Mouse (Mus musculus): ENCODE data around the gene Shisa9.

Gene Shisa9

DNA sequence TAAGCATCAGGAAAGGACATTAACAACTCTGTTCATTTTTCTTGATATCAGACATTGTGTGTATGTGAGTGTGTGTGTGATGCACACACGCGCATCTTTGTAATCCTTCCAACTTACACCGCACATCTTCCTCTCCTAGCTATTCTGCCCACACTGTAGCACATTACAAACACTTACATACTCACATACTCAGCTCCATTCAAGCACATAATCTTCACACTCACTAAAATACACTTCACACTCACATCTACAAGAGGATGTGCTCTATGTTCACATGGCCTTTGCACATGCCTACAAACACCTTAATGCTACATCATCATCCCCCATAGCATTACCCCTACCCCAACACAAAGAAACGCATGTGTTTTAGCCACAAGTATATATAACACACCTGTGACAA is 212.9 kb downstream of the Shisa9 start:
- no peak for DNase-seq (ENCODE audit: low read depth, low spot score)

DNA sequence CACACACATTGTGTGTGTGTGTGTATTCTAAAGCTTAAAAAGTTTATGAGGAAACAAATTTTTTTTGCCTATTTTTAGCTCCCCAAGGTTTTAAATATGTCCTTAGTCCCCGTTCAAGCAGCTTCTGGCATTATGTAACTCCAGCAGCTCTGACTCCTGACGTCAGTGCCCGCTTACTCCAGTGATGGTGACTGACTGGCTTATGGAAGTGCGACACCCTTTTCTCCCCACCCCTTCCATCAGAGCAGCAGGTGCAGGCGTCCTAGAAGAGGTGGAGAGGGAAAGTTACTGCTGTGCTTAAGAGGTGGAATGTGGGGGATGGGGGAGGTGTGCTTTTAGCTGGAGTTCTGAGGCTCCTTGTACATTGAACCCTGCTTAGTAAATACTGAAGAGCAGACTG is 213.7 kb downstream of the Shisa9 start:
- no peak for DNase-seq (ENCODE audit: low read depth, low spot score)

DNA sequence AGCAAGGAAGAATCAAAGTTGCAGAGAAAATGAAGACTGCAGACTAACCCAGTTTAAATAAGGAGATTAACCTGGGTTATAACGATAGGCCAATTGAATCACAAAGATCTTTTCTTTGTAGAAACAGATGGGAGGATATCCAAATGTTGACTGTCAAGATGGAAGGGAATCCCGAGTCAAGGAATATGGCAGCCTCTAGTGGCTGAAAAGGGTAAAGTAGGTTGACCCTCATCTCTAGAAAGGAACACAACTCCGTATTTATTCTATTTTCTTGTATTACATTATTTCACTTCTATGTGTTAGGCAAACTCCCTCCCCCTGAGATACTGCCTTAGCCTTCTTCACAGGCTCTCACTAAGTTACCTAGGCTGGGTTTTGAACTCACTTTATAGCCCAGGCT is 217.3 kb downstream of the Shisa9 start:
- no peak for DNase-seq (ENCODE audit: low read depth, low spot score)

DNA sequence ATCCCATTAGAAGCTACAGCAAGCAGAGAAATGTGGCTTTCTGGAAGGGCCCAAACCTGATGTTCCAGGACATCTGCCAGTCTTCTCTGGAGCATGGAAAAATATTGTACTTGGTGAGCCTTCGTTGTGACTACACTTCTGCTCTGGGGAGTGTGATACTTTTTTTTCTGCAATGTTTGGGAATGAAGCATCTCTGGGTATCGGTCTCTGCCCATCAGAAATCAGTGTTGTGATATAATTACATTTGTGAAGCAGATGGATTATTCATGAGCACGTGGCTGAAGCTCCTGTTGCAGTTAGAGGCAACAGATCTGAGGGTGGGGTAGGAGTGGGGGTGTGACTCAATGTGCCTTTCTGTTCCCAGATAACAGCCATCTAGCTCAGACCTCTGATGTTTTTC is 218.2 kb downstream of the Shisa9 start:
- no peak for DNase-seq (ENCODE audit: low read depth, low spot score)

DNA sequence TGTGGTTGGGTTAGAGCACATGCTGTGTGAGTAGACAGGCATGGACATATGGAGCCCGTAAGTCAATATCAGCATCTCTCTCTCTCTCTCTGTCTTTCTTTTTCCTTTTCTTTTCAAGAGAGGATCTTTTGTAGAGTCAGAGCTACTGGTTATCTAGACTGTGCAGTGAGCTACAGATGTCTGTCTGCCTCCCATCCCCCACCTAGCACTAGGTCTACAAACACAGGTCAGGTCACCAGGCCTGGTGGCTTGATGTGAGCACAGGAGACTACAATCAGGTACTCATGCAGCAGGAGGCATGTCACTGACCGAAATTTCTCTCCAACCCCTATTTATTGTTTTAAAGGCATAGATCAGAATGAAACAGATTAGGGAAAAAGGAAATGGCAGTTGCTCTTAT is 219.1 kb downstream of the Shisa9 start:
- no peak for DNase-seq (ENCODE audit: low read depth, low spot score)

DNA sequence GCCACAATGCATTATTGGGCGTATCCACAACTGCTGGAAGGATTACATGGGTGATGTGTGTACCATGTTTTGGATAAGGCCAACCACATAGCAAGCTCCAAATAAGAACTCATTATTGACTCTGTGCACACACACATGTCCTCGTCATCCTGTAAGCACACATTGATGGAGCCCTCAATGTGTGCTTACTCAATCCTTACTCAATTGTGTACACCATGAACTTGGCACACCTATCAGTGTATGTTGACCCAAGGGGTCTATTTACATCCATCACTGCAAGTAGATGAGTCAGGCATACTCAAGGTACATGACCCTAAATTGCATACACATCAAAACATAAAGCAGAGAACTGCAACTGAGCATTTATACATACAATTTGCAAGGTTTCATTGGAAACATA is 220.5 kb downstream of the Shisa9 start:
- no peak for DNase-seq (ENCODE audit: low read depth, low spot score)

DNA sequence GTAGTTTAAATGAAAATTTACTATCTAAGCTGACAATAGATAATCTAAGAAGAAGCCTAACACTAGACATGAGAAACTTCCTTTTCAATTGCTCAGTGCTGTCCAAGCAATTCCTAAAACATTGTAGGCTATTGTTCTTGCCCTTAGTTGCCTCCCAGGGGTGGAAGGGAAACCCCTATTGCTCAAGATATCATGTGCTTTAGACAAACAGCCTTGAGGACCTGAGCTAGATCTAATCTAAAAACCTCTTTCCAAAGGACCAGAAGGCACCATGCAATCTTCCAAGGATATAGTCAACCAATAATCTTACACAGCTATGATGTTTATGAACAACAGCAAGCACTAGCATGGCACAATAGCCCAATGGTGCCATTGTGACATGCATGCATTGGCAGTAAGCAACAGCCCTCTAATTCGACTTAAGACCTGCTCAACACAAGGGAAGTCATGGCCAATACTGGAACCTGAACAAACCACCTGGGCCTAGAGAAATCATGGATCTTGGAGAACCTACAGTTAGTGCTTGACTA is 222.6 kb downstream of the Shisa9 start:
- DNase-seq (ENCODE audit: low read depth, low spot score), result no peak

DNA sequence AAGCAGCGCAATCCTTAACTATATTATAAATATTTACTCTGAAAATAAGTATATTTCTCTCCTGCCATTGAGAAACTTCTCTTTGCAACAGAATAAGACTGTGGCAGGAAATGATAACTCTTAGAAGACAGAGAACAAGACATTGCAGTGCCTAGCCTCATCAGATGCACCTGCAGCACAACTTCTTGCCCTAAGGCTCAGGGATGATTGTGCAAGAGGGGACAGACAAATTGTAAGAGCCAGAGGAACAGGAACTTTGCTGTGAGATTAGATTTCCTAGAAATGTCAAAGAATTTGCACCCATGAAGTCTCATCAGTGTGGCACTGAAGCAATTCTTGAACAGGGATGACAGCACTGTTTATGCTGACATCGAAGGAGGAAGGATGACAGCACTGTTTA is 223.0 kb downstream of the Shisa9 start:
- no peak for DNase-seq (ENCODE audit: low read depth, low spot score)

DNA sequence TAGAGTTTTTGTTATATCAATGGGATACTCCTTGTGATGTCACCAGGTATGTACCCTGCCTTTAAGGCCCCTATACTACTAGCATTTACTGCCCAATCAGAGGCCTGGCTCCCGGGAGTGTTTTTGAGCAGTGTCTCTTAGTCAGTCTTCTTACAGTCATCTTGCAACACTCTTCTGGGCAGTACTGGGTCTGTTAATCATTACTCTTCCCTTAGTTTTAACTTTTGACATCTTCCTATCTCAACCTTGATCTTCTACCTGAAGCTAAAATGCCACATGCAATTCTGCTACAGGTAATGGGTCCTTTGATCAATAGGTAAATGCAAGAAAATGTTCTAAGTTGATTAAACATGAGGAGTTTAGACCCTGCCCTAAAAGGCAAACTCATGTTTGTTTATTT is 225.4 kb downstream of the Shisa9 start:
- no peak for DNase-seq (ENCODE audit: low read depth, low spot score)

DNA sequence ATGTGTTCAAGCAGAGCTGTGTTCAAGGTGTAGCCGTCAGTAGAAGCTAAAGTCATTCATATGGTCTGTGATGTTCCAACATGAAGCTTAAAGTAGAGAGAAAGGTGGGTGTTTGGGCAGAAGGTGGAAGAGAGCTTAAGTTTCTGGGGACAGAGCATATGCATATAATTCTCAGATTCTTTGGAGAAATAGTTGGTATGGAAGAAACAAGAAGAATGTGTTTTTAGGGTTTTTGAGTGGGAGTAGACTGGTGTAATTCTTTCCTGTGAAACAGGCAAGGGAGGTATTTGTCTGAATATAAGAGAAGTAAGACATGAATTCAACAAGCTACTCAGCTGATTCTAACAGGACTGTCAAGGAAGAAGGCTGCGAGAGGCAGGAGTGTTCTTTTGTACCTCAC is 225.9 kb downstream of the Shisa9 start:
- no peak for DNase-seq (ENCODE audit: low read depth, low spot score)

DNA sequence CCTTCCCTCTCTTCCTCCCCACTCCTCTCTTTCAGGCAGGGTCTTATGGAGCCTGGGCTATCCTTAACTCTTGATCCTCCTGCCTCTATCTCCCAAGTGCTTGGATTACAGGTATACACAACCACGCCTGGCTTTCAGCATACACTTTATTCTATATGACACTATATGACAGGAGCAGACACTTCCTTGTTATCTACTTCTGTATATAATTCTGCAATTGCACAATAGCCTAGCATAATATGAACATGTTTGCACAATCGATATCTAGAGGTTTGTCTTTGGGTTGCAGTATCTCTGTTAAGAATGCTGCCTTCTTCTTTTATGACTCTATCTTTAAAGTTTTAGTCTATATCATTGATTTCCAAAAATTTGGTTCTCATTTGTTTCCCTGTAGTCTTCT is 230.1 kb downstream of the Shisa9 start:
- DNase-seq (ENCODE audit: low read depth, low spot score), result no peak

DNA sequence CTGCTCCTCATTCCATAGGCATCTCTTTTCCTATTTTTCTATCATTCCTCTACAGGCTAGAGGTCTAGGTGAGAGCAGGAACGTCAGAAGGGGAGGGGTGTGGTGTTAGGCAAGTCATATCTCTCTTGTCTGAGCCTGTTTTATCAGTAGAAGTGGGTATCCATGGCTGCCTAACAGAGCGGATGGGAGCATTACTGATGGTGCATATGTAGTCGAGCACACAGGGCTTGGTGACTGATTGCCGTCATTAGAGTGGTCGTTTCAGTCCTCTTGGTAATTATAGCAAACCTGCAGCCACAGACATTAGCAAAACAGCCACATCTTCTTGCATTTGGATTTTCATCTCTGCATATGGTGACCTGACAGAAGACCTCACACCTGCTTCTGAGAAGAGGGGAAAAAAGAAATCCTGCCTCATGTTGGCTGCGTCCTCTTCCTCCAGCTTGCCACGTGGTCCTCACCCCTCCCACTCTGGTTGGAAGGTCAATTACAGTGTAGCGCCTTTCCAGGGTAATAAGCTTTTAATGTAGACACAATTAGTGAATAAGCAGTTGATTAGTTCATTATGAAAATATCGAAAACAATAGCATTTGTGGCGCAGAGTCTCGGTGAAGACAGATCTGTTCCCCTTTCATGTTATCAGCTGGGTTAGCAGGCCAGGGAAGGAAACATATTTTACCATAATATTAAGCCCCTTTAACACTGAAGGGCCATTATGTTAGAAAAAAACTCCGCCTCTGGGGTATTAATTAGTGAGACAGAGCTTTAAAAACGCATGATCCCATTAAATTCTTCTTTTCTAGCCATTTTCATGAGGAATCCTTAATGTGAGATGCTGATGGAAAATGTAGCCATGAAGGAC is 233.6 kb downstream of the Shisa9 start:
- DNase-seq (ENCODE audit: low read depth, low spot score), result no peak

DNA sequence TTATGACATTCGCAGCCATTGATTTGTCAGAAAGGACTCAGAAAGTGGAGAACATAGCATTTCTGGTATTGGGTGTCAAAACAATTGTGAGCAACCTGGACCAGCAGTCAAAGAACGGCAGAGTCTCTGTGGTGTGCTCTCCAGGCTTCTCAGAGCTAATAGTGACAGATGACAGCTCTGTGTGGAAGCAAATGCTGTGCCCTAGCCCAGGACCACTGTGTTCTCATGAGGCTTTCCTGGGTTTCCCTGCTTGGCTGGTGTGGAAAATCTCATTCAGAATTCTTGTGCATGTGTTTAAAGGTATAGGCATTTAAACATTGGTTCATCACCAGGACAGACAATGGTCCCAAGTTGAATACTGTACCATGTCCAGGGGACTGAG is 234.2 kb downstream of the Shisa9 start:
- no peak for DNase-seq (ENCODE audit: low read depth, low spot score)

DNA sequence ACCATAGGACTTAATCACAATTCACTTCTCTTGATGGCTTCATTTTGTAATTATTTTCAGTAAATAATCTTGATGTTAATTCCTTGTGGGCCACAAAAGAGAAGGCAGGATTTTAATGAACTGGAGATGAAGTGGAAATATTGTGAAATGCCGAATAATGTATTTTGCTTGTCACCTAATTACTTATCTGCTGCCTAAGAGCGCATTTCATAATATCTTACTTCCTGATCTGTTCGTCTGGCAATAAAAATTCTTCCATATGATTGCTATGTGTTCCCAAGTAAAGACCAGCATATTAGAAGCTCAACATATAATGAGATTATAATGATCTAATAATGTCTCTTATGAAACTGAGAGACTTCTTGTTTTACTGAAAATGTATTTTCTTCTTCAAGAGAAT is 235.9 kb downstream of the Shisa9 start:
- no peak for DNase-seq (ENCODE audit: low read depth, low spot score)

DNA sequence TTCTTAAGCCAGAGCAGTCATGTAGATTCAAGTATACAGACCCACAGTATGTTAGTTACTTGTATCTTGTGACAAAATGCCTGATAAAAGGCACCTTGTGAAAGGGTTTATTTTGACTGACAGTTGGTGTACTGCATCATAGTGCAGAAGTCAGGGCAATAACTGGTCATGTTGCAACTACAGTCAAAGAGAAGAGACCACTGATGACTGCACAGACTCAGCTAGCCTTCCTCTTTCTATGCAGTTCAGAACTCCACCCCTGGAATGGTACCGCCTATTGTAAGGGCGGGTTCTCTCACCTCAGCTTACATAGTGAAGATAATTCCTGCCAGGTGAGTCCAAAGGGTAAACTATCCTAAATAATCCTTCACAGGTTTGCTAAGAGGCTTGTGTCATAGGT is 239.6 kb downstream of the Shisa9 start:
- no peak for DNase-seq (ENCODE audit: low read depth, low spot score)

DNA sequence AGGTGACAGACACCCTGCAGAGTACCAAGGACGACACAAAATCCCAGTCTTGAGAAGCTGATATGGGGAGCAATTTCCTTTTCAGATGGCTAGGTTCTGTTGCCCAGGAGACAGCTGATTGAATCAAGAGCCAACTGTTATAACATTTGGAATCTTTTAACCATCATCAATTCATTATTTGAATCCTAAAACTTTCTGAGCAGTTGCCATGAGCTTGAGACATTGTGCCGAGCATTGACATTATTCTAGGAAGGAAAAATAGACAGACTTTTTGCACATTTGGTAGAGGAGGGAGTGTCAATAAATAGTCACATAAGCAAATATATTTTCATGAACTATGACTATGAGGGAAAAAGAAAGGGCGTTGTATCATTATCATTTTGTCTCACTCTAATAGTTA is 243.0 kb downstream of the Shisa9 start:
- DNase-seq (ENCODE audit: low read depth, low spot score), result no peak

DNA sequence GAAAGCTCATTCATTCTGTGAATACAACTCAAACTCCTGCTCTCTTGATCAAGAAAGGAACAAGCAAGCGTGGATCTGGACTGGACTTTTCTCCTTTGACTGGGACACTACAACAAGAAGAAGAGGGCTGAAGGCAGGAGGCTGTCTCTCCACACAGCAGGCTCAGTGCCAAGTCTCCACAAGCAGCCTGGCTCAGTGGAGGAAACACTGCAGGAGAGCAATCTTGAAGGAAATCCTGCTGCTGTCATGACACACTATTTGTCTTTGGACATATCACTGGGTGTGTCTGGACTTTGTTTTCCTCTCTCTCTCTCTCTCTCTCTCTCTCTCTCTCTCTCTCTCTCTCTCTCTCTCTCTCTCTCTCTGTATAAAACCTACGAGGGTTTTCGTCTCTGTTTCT is 249.4 kb downstream of the Shisa9 start:
- DNase-seq (ENCODE audit: low read depth, low spot score), result no peak

DNA sequence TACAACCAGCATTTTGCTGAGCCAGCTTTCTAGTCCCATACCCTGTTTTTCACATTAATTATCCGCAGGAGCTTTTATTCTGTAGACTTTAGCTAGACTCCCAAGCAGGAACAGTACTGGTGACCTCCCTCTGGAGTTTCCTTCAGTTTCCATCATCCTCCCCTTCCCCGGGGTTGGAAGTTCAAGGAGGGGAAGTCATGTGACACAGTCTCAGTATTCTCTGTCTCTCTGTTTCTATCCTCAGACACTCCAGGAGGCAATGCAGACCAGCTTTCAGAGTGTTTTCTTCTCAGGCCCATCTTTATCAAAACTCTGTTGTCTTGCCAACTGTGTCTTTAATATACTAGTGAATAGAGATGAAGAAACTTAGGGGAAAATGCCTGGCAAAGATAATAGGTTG is 250.4 kb downstream of the Shisa9 start:
- no peak for DNase-seq (ENCODE audit: low read depth, low spot score)

DNA sequence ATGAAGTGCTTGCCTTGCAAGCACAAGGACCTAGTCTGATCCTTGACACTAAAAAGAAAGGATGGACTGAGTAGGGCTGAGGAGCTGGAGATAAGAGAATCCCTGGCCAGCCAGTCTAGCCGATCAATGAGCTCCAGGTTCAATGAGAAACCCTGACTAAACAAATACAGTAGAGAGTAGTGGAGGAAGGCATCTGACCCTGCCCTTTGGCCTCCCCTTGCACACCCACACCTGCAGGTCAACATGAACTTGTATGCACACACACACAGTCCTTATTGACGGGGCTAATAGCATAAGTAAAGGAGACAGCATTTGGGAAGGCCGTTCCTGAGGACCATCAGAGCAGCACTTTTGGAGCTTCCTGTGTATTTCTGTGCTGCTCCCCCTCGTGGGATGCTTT is 254.7 kb downstream of the Shisa9 start:
- DNase-seq (ENCODE audit: low read depth, low spot score), result no peak

DNA sequence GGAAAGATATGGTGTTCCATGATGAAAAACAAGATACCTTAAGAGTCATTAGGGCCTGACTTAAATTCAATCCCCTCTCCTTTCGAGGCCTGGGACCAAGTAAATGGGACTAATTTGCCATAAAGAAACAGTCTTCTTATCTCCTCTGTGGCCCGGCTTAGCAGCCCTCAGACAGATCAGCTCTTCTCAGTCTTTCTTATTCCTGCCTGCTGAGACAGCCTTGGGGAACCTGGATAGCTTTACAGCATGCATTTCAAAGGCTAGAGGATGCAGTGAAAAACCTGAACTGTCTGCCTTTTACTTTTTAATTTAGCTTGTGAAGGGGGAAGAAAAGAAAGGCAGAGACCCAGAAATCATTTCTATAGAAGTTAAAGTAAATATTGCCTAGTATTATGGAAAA is 275.4 kb downstream of the Shisa9 start:
- DNase-seq (ENCODE audit: low read depth, low spot score), result no peak

DNA sequence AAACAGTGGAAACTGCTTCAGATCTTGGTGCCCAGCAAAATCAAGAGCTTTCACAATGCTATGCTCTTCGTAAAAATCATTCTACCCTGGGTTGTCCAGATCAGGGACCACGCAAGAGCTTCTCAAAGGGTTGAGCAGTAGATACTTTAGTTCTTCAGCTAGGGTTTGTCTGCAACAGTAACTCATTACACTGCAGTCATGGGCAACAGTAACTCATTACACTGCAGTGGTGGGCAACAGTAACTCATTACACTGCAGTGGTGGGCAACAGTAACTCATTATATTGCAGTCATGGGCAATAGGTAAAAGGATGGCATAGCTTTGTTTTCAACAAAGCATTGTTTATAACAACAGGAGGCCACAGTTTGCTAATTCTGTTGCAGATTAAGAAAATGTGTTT is 281.9 kb downstream of the Shisa9 start:
- DNase-seq (ENCODE audit: low read depth, low spot score), result no peak

DNA sequence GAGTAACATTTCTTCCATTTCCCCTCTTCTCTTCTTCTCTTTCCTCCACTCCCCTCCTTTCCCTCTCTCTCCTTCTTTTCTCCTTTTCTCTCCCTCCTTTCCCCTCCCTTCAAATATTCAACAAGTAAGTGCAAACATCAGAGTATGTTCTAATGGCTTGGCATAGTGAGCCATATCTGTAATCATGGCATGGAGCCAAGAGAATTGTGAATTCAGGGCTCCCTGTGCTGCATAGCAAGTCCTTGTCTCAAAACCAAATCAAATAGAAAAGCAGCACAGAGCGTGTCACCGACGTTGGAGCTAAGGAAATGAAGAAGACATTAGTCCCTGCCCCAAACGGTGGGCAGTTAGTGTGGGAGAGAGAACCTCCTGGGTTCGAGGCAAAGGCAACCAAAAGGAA is 316.6 kb downstream of the Shisa9 start:
- DNase-seq (ENCODE audit: low read depth, low spot score), result no peak

DNA sequence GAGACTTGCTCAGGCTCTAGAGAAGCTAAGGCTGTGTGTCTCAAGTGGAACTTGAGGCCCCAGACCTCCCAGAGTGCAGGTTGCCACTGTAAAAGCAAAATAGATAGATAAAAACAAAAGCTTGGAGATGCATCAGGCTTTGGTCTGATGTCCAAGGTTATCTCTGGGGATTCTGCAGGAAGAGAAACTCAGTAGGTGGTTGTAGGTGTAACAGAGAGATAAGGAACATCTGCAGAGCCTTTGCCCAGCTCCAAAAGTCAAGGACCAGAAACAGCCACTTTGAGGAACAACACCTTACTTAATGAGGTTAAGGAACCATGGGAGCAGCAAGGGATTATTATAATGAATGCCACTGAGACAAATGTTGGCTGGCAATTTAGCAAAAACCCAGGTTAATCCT is 319.5 kb downstream of the Shisa9 start:
- no peak for DNase-seq (ENCODE audit: low read depth, low spot score)
